Mouse (Mus musculus) CH12.LX (cell line): Measurements from ENCODE around the gene Agpat3. TPM values are rescaled to one million over a fixed set of nuclear protein-coding genes. Genes with fewer than 3 reads are reported as not detected.

Source experiments
- DNase-seq: peaks from one replicate; pipeline ENCODE4 v3.0.0-alpha.2; 2013; ENCODE audit errors: extremely low read depth
- H3K27ac ChIP-seq: 2 replicates; pipeline ENCODE4 v1.5.1; 2012; ENCODE audit warnings: low read depth, mild to moderate bottlenecking, control low read depth, moderate library complexity; ENCODE audit not compliant: insufficient read depth
- H3K27me3 ChIP-seq: replicated peaks from 2 replicates; pipeline ENCODE3; 2012; ENCODE audit warnings: inconsistent platforms
- H3K36me3 ChIP-seq, 2 experiments: replicated peaks in 1 of 2; 2 replicates each; pipeline versions ENCODE3 to v1.6.1; 2012; ENCODE audit warnings: inconsistent platforms in 1 of 2, low read length in 1 of 2, mild to moderate bottlenecking in 1 of 2, mixed read lengths in 1 of 2, moderate library complexity in 1 of 2; ENCODE audit not compliant: control insufficient read depth in 1 of 2, insufficient read depth in 1 of 2
- H3K4me1 ChIP-seq, 2 experiments: 2 replicates each; pipeline ENCODE4 v1.6.1; 2012; ENCODE audit warnings: inconsistent platforms in 1 of 2, moderate library complexity in 1 of 2; ENCODE audit not compliant: insufficient read depth in 2 of 2, control insufficient read depth in 1 of 2
- H3K4me2 ChIP-seq: 2 replicates; pipeline ENCODE4 v1.6.1; 2012; ENCODE audit warnings: low read depth, mild to moderate bottlenecking, control low read depth; ENCODE audit not compliant: poor library complexity, insufficient read depth, severe bottlenecking
- H3K4me3 ChIP-seq, 3 experiments: fragments of 150-350 bp in 1 of 3; sonication (generic) in 1 of 3; replicated peaks in 1 of 3; 2 replicates each; pipeline versions ENCODE3 to v1.5.1; 2011 to 2012; ENCODE audit warnings: low read depth in 2 of 3, low read length in 2 of 3, mild to moderate bottlenecking in 2 of 3, moderate library complexity in 2 of 3, control low read depth in 1 of 3, improper control_type of control experiment in 1 of 3, inconsistent platforms in 1 of 3, mixed read lengths in 1 of 3; ENCODE audit not compliant: poor library complexity in 1 of 3
- H3K79me2 ChIP-seq: replicated peaks from 2 replicates; pipeline ENCODE4 v1.6.1; 2012; ENCODE audit warnings: mild to moderate bottlenecking, moderate library complexity; ENCODE audit not compliant: control insufficient read depth, poor library complexity, insufficient read depth, severe bottlenecking; ENCODE audit errors: extremely low read depth
- H3K9ac ChIP-seq: 2 replicates; pipeline ENCODE4 v1.6.1; 2012; ENCODE audit warnings: low read depth, mild to moderate bottlenecking, control low read depth, moderate library complexity; ENCODE audit not compliant: insufficient read depth
- H3K9me3 ChIP-seq: replicated peaks from 2 replicates; pipeline ENCODE3; 2012; ENCODE audit warnings: low read length, inconsistent platforms, mixed read lengths
- BHLHE40 ChIP-seq: IDR thresholded peaks from 2 replicates; pipeline ENCODE4 v1.6.1; 2011; ENCODE audit warnings: mild to moderate bottlenecking, low read depth, low read length, improper control_type of control experiment
- CHD1 ChIP-seq: IDR thresholded peaks from 2 replicates; pipeline ENCODE4 v1.6.1; 2012; ENCODE audit warnings: low read depth, low read length, improper control_type of control experiment, inconsistent platforms
- CHD2 ChIP-seq: IDR thresholded peaks from 2 replicates; pipeline ENCODE4 v1.6.1; 2011; ENCODE audit warnings: low read length, improper control_type of control experiment
- CTCF ChIP-seq, 2 experiments: IDR thresholded peaks in 1 of 2; conservative IDR thresholded peaks in 1 of 2; 2 replicates each; pipeline ENCODE4 v1.5.1; 2011 to 2012; ENCODE audit warnings: low read depth in 2 of 2, low read length in 2 of 2, improper control_type of control experiment in 1 of 2, inconsistent platforms in 1 of 2, mild to moderate bottlenecking in 1 of 2, moderate library complexity in 1 of 2
- E2F4 ChIP-seq: IDR thresholded peaks from 2 replicates; pipeline ENCODE4 v1.6.1; 2011; ENCODE audit warnings: low read depth, low read length, improper control_type of control experiment; ENCODE audit not compliant: insufficient replicate concordance
- ELF1 ChIP-seq: IDR thresholded peaks from 2 replicates; pipeline ENCODE4 v1.6.1; 2014; ENCODE audit warnings: low read depth, mild to moderate bottlenecking, inconsistent platforms, low read length, improper control_type of control experiment
- EP300 ChIP-seq: IDR thresholded peaks from 2 replicates; pipeline ENCODE4 v1.6.1; 2011; ENCODE audit warnings: low read length, improper control_type of control experiment
- IRF4 ChIP-seq: IDR thresholded peaks from 2 replicates; pipeline ENCODE4 v1.6.1; 2014; ENCODE audit warnings: low read depth, mild to moderate bottlenecking, inconsistent platforms, low read length, improper control_type of control experiment
- JUN ChIP-seq: IDR thresholded peaks from 2 replicates; pipeline ENCODE4 v1.6.1; 2011; ENCODE audit warnings: low read depth, mild to moderate bottlenecking, low read length, improper control_type of control experiment, moderate library complexity; ENCODE audit not compliant: insufficient read depth
- KAT2A ChIP-seq: IDR thresholded peaks from 2 replicates; pipeline ENCODE4 v1.6.1; 2012; ENCODE audit warnings: low read length, improper control_type of control experiment, inconsistent platforms; ENCODE audit not compliant: insufficient replicate concordance
- MAFK ChIP-seq: IDR thresholded peaks from 2 replicates; pipeline ENCODE4 v1.6.1; 2011; ENCODE audit warnings: low read length, improper control_type of control experiment; ENCODE audit not compliant: insufficient replicate concordance
- MAX ChIP-seq: IDR thresholded peaks from 2 replicates; pipeline ENCODE4 v1.6.1; 2011; ENCODE audit warnings: low read length, improper control_type of control experiment
- MEF2A ChIP-seq: IDR thresholded peaks from 2 replicates; pipeline ENCODE4 v1.6.1; 2014; ENCODE audit warnings: low read depth, mild to moderate bottlenecking, inconsistent platforms, low read length, improper control_type of control experiment, borderline replicate concordance
- MXI1 ChIP-seq: IDR thresholded peaks from 2 replicates; pipeline ENCODE4 v1.6.1; 2011; ENCODE audit warnings: mild to moderate bottlenecking, low read depth, low read length, improper control_type of control experiment
- MYC ChIP-seq: IDR thresholded peaks from 2 replicates; pipeline ENCODE4 v1.6.1; 2011; ENCODE audit warnings: low read depth, mild to moderate bottlenecking, improper control_type of control experiment, low read length
- NRF1 ChIP-seq: IDR thresholded peaks from 2 replicates; pipeline ENCODE4 v1.6.1; 2014; ENCODE audit warnings: low read depth, mild to moderate bottlenecking, inconsistent platforms, low read length, improper control_type of control experiment, moderate library complexity
- PAX5 ChIP-seq: IDR thresholded peaks from 2 replicates; pipeline ENCODE4 v1.6.1; 2012; ENCODE audit warnings: low read length, inconsistent platforms, mixed read lengths
- POLR2A ChIP-seq: IDR thresholded peaks from 2 replicates; pipeline ENCODE4 v1.6.1; 2011; ENCODE audit warnings: low read depth, mild to moderate bottlenecking, improper control_type of control experiment, low read length
- POLR2AphosphoS2 ChIP-seq: IDR thresholded peaks from 2 replicates; pipeline ENCODE4 v1.6.1; 2011; ENCODE audit warnings: low read depth, low read length, improper control_type of control experiment
- RAD21 ChIP-seq: IDR thresholded peaks from 2 replicates; pipeline ENCODE4 v1.6.1; 2011; ENCODE audit warnings: low read depth, mild to moderate bottlenecking, low read length, improper control_type of control experiment, moderate library complexity
- RCOR1 ChIP-seq: conservative IDR thresholded peaks from 2 replicates; pipeline ENCODE4 v1.6.1; 2012; ENCODE audit warnings: low read depth, mild to moderate bottlenecking, inconsistent platforms, low read length, improper control_type of control experiment
- SIN3A ChIP-seq: IDR thresholded peaks from 2 replicates; pipeline ENCODE4 v1.6.1; 2012; ENCODE audit warnings: low read length, improper control_type of control experiment, inconsistent platforms
- SMC3 ChIP-seq: IDR thresholded peaks from 2 replicates; pipeline ENCODE4 v1.6.1; 2011; ENCODE audit warnings: low read depth, low read length, improper control_type of control experiment
- TCF12 ChIP-seq: IDR thresholded peaks from 2 replicates; pipeline ENCODE4 v1.6.1; 2014; ENCODE audit warnings: low read depth, mild to moderate bottlenecking, inconsistent platforms, low read length, improper control_type of control experiment
- USF2 ChIP-seq: conservative IDR thresholded peaks from 2 replicates; pipeline ENCODE4 v1.6.1; 2011; ENCODE audit warnings: low read depth, low read length, improper control_type of control experiment
- ZC3H11A ChIP-seq: IDR thresholded peaks from 2 replicates; pipeline ENCODE4 v1.6.1; 2012; ENCODE audit warnings: low read depth, mild to moderate bottlenecking, inconsistent platforms, low read length, improper control_type of control experiment
- ZKSCAN1 ChIP-seq: IDR thresholded peaks from 2 replicates; pipeline ENCODE4 v1.6.1; 2012; ENCODE audit warnings: low read depth, inconsistent platforms, low read length, improper control_type of control experiment, borderline replicate concordance
- ZMIZ1 ChIP-seq: IDR thresholded peaks from 2 replicates; pipeline ENCODE4 v1.6.1; 2012; ENCODE audit warnings: low read depth, mild to moderate bottlenecking, inconsistent platforms, low read length, improper control_type of control experiment
- dilution Hi-C: fragments of 300-500 bp; cut with MboI; formaldehyde crosslinking; loops from 2 replicates; pipeline ENCODE4 v1.14.3; 2020; ENCODE audit warnings: low sequenced_read_pairs; ENCODE audit not compliant: extremely low pct_unique_long_range_greater_than_20kb, extremely low pct_ligation_motif_present
- in situ Hi-C: fragments of 300-500 bp; cut with MboI; formaldehyde crosslinking; loops from 3 replicates; pipeline ENCODE4 v1.14.3; 2019; ENCODE audit warnings: low sequenced_read_pairs, low pct_ligation_motif_present, low pct_unique_long_range_greater_than_20kb, mixed read lengths
- polyA plus RNA-seq: library from polyadenylated mRNA; unstranded; fragments of >175 nt; gene quantifications from 2 replicates; pipeline ENCODE4 v1.2.1, GENCODE M21; 2012; ENCODE audit warnings: low read depth; ENCODE audit not compliant: insufficient read length
- total RNA-seq, 2 experiments: library from RNA; depleted of rRNA; stranded (reverse); fragments of 300-350 nt in 1 of 2; fragments of >200 nt in 1 of 2; gene quantifications; 2 replicates each; pipeline ENCODE4 v1.2.3; 2012 to 2014

The Agpat3 gene
- total and polyA plus RNA-seq, 3 experiments = 36.7 to 67.2 (median 63.1) TPM

DNA sequence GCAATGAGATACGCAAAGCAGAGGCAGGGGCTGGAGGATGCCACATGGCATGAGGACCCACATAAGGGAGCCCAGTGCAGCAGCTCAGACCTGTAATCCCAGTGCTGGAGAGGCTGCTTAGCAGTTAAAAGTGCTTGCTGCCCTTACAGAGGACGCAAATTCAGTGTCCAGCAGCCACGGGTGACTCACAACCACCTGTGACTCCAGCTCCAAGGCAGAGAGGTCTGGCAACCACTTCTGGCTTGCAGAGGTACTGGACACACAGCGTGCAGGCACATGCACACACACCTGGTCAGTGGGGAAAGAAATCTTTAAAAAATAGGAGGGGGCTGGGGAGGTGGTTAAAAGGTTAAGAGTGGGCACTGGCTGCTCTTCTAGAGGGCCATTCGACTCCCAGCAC is 4.1 kb downstream of the Agpat3 start:
- Histone ChIP-seq H3K27ac (no peak overlapping the region), H3K4me2 (no peak overlapping the region), H3K4me1 (peaks cover 5 to 28% of the 10 kb centered on the region in 2 experiments), H3K27me3 (peaks cover 19% of the 10 kb centered on the region), H3K9me3 (no peaks in the 10 kb centered on the region), H3K4me3 (no peak overlapping the region), H3K79me2 (no peaks in the 10 kb centered on the region), H3K36me3 (peaks cover 0 to 25% of the 10 kb centered on the region in 2 experiments), H3K9ac (no peak overlapping the region)
- in situ Hi-C loops (no loop called here), dilution Hi-C loops (no loop called here)
- DNase-seq = no peak
- TF ChIP-seq MXI1 (no peak), SMC3 (no peak), KAT2A (no peak), E2F4 (no peak), ZC3H11A (no peak), EP300 (no peak), ELF1 (no peak), CHD2 (no peak), TCF12 (no peak), RCOR1 (no peak), JUN (no peak), SIN3A (no peak), POLR2AphosphoS2 (no peak), ZMIZ1 (no peak), CTCF (conservative IDR thresholded peaks at IDR 0.05 in 1 of 2, IDR thresholded peaks at IDR 0.05 in 1 of 2; ENCODE audit: low read depth in 2 of 2, low read length in 2 of 2) (no peak), MYC (no peak), MAX (no peak), BHLHE40 (no peak), MEF2A (no peak), IRF4 (no peak)

DNA sequence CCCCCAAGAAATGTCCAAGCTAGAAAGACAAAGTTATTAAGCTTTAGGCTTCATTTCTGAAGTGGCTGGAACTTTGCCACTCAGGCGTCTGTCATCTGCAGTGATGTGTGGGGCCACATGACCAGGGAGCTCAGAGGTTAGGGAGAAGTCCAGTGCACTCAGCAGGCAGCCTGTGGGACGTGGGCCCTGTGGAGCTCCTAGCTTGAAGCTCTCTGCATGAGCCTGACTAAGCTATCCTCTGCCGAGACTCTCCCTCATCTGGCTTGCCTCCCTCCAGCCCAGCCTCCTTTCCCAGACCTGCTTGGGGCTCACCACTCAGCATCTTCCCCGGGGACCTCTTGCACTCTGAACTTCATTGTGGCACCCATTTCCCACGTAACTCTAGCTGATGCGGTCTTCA is 4.8 kb downstream of the Agpat3 start:
- H3K36me3 ChIP-seq = peaks cover 4 to 31% of the 10 kb centered on the region in 2 experiments
- no peak overlapping the region for H3K27ac ChIP-seq
- in situ Hi-C loops = no loop called here
- no peak overlapping the region for H3K9ac ChIP-seq
- H3K4me3 ChIP-seq = no peak overlapping the region
- no peak for TF ChIP-seq PAX5
- TF ChIP-seq MAFK = no peak
- TF ChIP-seq CHD2 = no peak
- no peak for TF ChIP-seq ZMIZ1
- TF ChIP-seq POLR2AphosphoS2 = no peak
- no peak for TF ChIP-seq RAD21
- TF ChIP-seq BHLHE40 = no peak
- no peak for TF ChIP-seq JUN
- TF ChIP-seq ZKSCAN1 = no peak
- TF ChIP-seq NRF1 = no peak
- no peak for TF ChIP-seq ELF1
- no peak for TF ChIP-seq USF2
- no peak for TF ChIP-seq EP300
- TF ChIP-seq MEF2A = no peak
- TF ChIP-seq POLR2A = no peak
- no peak for TF ChIP-seq CHD1
- TF ChIP-seq ZC3H11A = no peak
- peaks cover 5 to 24% of the 10 kb centered on the region in 2 experiments for H3K4me1 ChIP-seq
- no peak for DNase-seq
- H3K9me3 ChIP-seq = no peaks in the 10 kb centered on the region
- peaks cover 12% of the 10 kb centered on the region for H3K27me3 ChIP-seq
- dilution Hi-C loops = no loop called here
- H3K79me2 ChIP-seq = no peaks in the 10 kb centered on the region
- H3K4me2 ChIP-seq = no peak overlapping the region
